Comparison of ENCODE assay signal across 12 mouse cellular contexts in the genomic region with DNA sequence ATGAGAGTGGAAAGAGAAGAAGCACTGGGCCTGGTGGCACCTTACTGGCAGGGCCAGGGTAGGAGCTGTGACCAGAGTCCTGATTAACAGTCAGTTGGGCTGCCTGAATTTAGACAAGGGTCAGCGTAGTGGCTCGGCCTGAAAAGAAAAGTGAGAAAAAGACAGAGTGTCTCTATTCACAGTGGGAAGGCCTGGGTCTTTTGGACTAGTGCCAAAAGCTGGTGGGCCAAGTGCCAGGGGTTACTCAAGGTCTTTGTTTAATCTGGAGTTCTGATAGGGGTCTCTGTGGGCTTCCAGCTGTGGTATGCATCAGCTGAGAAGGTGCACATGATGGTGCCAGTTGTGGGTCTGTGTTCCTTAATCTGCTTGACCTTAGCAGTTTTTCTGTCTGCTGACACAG.
DNase-seq lines count a peak whose midpoint lies in the region; ATAC-seq lines count a peak whose summit lies in the region.
"Had no signal": no experiment of that assay in that cellular context is flagged by ENCODE, and none has a peak within 500 bp of the region (broad histone marks: within the 10 kb centered on the region; RNA-seq: fewer than 3 reads in every experiment).

No protein-coding gene starts in this region.

- no peaks in the 10 kb centered on the region for H3K9me3 ChIP-seq in heart, embryonic 11.5 days (replicated peaks; ENCODE audit: control insufficient read depth, low read length)
- H3K9me3 ChIP-seq in midbrain, embryonic 11.5 days (ENCODE audit: control insufficient read depth, low read length) = no peaks in the 10 kb centered on the region
- H3K9me3 ChIP-seq in embryonic facial prominence, embryonic 10.5 days = no peaks in the 10 kb centered on the region
- H3K9me3 ChIP-seq: embryonic facial prominence, embryonic 13.5 days; limb, embryonic 12.5 days had no signal

- no peak overlapping the region for H3K4me2 ChIP-seq in heart, embryonic 11.5 days
- no peak overlapping the region for H3K4me2 ChIP-seq in midbrain, embryonic 11.5 days
- H3K4me2 ChIP-seq: embryonic facial prominence, embryonic 13.5 days; limb, embryonic 12.5 days had no signal

- no peaks in the 10 kb centered on the region for H3K36me3 ChIP-seq in heart, embryonic 11.5 days (ENCODE audit: control insufficient read depth, insufficient read depth, low read length)
- no peaks in the 10 kb centered on the region for H3K36me3 ChIP-seq in midbrain, embryonic 11.5 days (ENCODE audit: control insufficient read depth, insufficient read depth, low read length)
- H3K36me3 ChIP-seq in embryonic facial prominence, embryonic 10.5 days (replicated peaks) = no peaks in the 10 kb centered on the region
- H3K36me3 ChIP-seq: embryonic facial prominence, embryonic 13.5 days; limb, embryonic 12.5 days had no signal

- H3K9ac ChIP-seq in heart, embryonic 11.5 days (ENCODE audit: low read depth, low read length) = no peak overlapping the region
- no peak overlapping the region for H3K9ac ChIP-seq in midbrain, embryonic 11.5 days (ENCODE audit: low read length)
- H3K9ac ChIP-seq: embryonic facial prominence, embryonic 13.5 days; limb, embryonic 12.5 days had no signal

- intact Hi-C loops in heart, postnatal 25 days (cut with DNase I) = no loop called here

- no peaks in the 10 kb centered on the region for H3K27me3 ChIP-seq in heart, embryonic 11.5 days (ENCODE audit: control insufficient read depth, insufficient read depth, low read length)
- H3K27me3 ChIP-seq in midbrain, embryonic 11.5 days (ENCODE audit: control insufficient read depth, insufficient read depth, low read length) = no peaks in the 10 kb centered on the region
- no peaks in the 10 kb centered on the region for H3K27me3 ChIP-seq in embryonic facial prominence, embryonic 10.5 days (replicated peaks; ENCODE audit: low read depth, poor library complexity, severe bottlenecking)
- H3K27me3 ChIP-seq: embryonic facial prominence, embryonic 13.5 days; limb, embryonic 12.5 days had no signal

- WGBS in heart, embryonic 11.5 days (ENCODE audit: insufficient replicate concordance) = 47% methylated on average over 2 of the region's 2 CpGs
- 56% methylated on average over 2 of the region's 2 CpGs for WGBS in midbrain, embryonic 11.5 days
- 76% methylated on average over 2 of the region's 2 CpGs for WGBS in embryonic facial prominence, embryonic 10.5 days

- no peak overlapping the region for H3K27ac ChIP-seq in heart, embryonic 11.5 days (ENCODE audit: low read depth, low read length)
- no peak overlapping the region for H3K27ac ChIP-seq in midbrain, embryonic 11.5 days (ENCODE audit: low read depth, low read length)
- H3K27ac ChIP-seq in embryonic facial prominence, embryonic 10.5 days (replicated peaks) = no peak overlapping the region
- H3K27ac ChIP-seq: embryonic facial prominence, embryonic 13.5 days; kidney, postnatal 0 days; limb, embryonic 12.5 days had no signal

- 0 out of 2 replicates have a peak, but pooled peaks have one; percentile 14 for ATAC-seq in heart, embryonic 11.5 days (replicated peaks; ENCODE audit: insufficient number of reproducible peaks, low FRiP score, low TSS enrichment)
- ATAC-seq in midbrain, embryonic 11.5 days (ENCODE audit: low FRiP score) = peak; percentile 67
- ATAC-seq in megakaryocyte, adult 5-6 weeks (ENCODE audit: poor library complexity, severe bottlenecking) = no peak

- no peak overlapping the region for H3K4me3 ChIP-seq in heart, embryonic 11.5 days (ENCODE audit: low read depth, low read length)
- no peak overlapping the region for H3K4me3 ChIP-seq in midbrain, embryonic 11.5 days (ENCODE audit: low read depth, low read length)
- no peak overlapping the region for H3K4me3 ChIP-seq in embryonic facial prominence, embryonic 10.5 days
- H3K4me3 ChIP-seq: embryonic facial prominence, embryonic 13.5 days; limb, embryonic 12.5 days had no signal

- no peak for DNase-seq in heart, postnatal 25 days (ENCODE audit: low spot score)
- peak; percentile 37 for DNase-seq in right cerebral cortex, postnatal 4 days
- DNase-seq in right cerebral cortex, adult 2 months (ENCODE audit: low spot score in 2 of 2) = no peak
- DNase-seq in midbrain, embryonic 11.5 days (ENCODE audit: low spot score, missing footprints) = peak; percentile 82
- DNase-seq in embryonic facial prominence, embryonic 10.5 days (ENCODE audit: low spot score) = no peak
- DNase-seq: gastrocnemius, postnatal 25 days; lung, postnatal 36 days had no signal

- H3K4me1 ChIP-seq in heart, embryonic 11.5 days (ENCODE audit: control insufficient read depth, insufficient read depth, low read length) = 0 out of 2 replicates have a peak, but pooled peaks cover 3% of the 10 kb centered on the region
- no peaks in the 10 kb centered on the region for H3K4me1 ChIP-seq in midbrain, embryonic 11.5 days (ENCODE audit: control insufficient read depth, insufficient read depth, low read length)
- H3K4me1 ChIP-seq in embryonic facial prominence, embryonic 10.5 days = no peaks in the 10 kb centered on the region
- H3K4me1 ChIP-seq: embryonic facial prominence, embryonic 13.5 days had no signal

Comparison
In these comparisons a context has a peak if more than half of its experiments do, and no peak if none do; other contexts are left out.
1. DNase-seq: peak in right cerebral cortex, postnatal 4 days (single experiment) and midbrain, embryonic 11.5 days (single experiment); none in heart, postnatal 25 days (single experiment), right cerebral cortex, adult 2 months (0 of 2) and embryonic facial prominence, embryonic 10.5 days (single experiment).